Mouse (Mus musculus): ENCODE measurements around the gene Tsc22d4.

Gene Tsc22d4

GRCm38 (mm10) chr5:137764609-137765340 is 19.2 kb downstream of the Tsc22d4 start:
- DNase-seq (ENCODE audit: low spot score), result no peak

GRCm38 (mm10) chr5:137766270-137766669 is 20.7 kb downstream of the Tsc22d4 start:
- no peak for DNase-seq (ENCODE audit: low spot score)

GRCm38 (mm10) chr5:137768475-137768874 is 22.9 kb downstream of the Tsc22d4 start:
- no peak for DNase-seq (ENCODE audit: low spot score)

- peak; percentile 49 for DNase-seq (ENCODE audit: low spot score)
These were observed 25.2 kb downstream of the Tsc22d4 start for GRCm38 (mm10) chr5:137770709-137771108.

- DNase-seq (ENCODE audit: low spot score), result no peak
These were observed 27.2 kb downstream of the Tsc22d4 start for GRCm38 (mm10) chr5:137772755-137773154.

- DNase-seq (ENCODE audit: low spot score), result no peak
These were observed 30.2 kb downstream of the Tsc22d4 start for GRCm38 (mm10) chr5:137775587-137776290.

GRCm38 (mm10) chr5:137776408-137776918 is 30.9 kb downstream of the Tsc22d4 start:
- no peak for DNase-seq (ENCODE audit: low spot score)

- DNase-seq (ENCODE audit: low spot score), result no peak
These were observed 31.8 kb downstream of the Tsc22d4 start for GRCm38 (mm10) chr5:137777267-137777845.

- DNase-seq (ENCODE audit: low spot score), result peak; percentile 94
These were observed 33.1 kb downstream of the Tsc22d4 start, which contains the start of gene Ppp1r35 for GRCm38 (mm10) chr5:137778635-137779034. Gene Ppp1r35 (plus strand): TSS chr5:137778849.

GRCm38 (mm10) chr5:137779053-137779933 is 33.8 kb downstream of the Tsc22d4 start:
- DNase-seq (ENCODE audit: low spot score), result peak; percentile 46

GRCm38 (mm10) chr5:137781661-137782060 is 36.1 kb downstream of the Tsc22d4 start:
- DNase-seq (ENCODE audit: low spot score), result no peak

- no peak for DNase-seq (ENCODE audit: low spot score)
These were observed 37.4 kb downstream of the Tsc22d4 start for GRCm38 (mm10) chr5:137782776-137783522.

- DNase-seq (ENCODE audit: low spot score), result no peak
These were observed 38.5 kb downstream of the Tsc22d4 start for GRCm38 (mm10) chr5:137783901-137784540.

- no peak for DNase-seq (ENCODE audit: low spot score)
These were observed 39.0 kb downstream of the Tsc22d4 start for GRCm38 (mm10) chr5:137784546-137784945.

- no peak for DNase-seq (ENCODE audit: low spot score)
These were observed 39.9 kb downstream of the Tsc22d4 start for GRCm38 (mm10) chr5:137785164-137786031.

GRCm38 (mm10) chr5:137786109-137786942 is 40.8 kb downstream of the Tsc22d4 start:
- DNase-seq (ENCODE audit: low spot score), result peak; percentile 99

GRCm38 (mm10) chr5:137787151-137787928 is 41.8 kb downstream of the Tsc22d4 start, which contains the start of the genes Mepce and Zcwpw1:
Gene Mepce (minus strand): TSS chr5:137787655.
Gene Zcwpw1 (plus strand): TSS chr5:137787798.
- peak; percentile 97 for DNase-seq (ENCODE audit: low spot score)

- no peak for DNase-seq (ENCODE audit: low spot score)
These were observed 42.6 kb downstream of the Tsc22d4 start for GRCm38 (mm10) chr5:137788171-137788570.

Measured in urinary bladder, postnatal 25 days (tissue).